Mouse (Mus musculus) heart, postnatal 10 days (tissue): ENCODE data around the gene Omd. TPM values are rescaled to one million over a fixed set of nuclear protein-coding genes. Genes with fewer than 3 reads are reported as not detected.
"Not testable (repeated sequence)": the region's sequence is repeated elsewhere in the genome, so short reads cannot be mapped to it uniquely, and the experiment has no call there.

Experiments used
- DNase-seq, 2 experiments: peaks; one replicate each; pipeline ENCODE4 v3.0.0; 2021
- intact Hi-C: fragments of 180-260 bp; cut with DNase I; formaldehyde crosslinking; loops from one replicate; pipeline ENCODE4 v1.15.1; 2025
- total RNA-seq, 2 experiments: library from RNA; stranded (reverse); gene quantifications; 2 replicates each; pipeline ENCODE4 v1.2.3; 2021

The Omd gene
- 1 to 10 TPM; 1.1 to 1.4 TPM for total RNA-seq

GRCm38 (mm10) chr13:49581541-49582530 is at the start of gene Omd:
TSS of gene Omd (plus strand) at chr13:49582462.
- intact Hi-C loops = no loop called here
- DNase-seq = peak; percentile 25

GRCm38 (mm10) chr13:49536946-49537345 is 45.3 kb upstream of the Omd start:
- no peak for DNase-seq
- intact Hi-C loops = no loop called here

- DNase-seq = no peak
- intact Hi-C loops = no loop called here
These were observed 43.6 kb upstream of the Omd start for GRCm38 (mm10) chr13:49538693-49539092.

- intact Hi-C loops = no loop called here
These were observed 38.0 kb upstream of the Omd start, which contains the start of gene Aspn for GRCm38 (mm10) chr13:49544279-49544678. TSS of gene Aspn (plus strand) at chr13:49544443.

GRCm38 (mm10) chr13:49545646-49546045 is 36.6 kb upstream of the Omd start:
- intact Hi-C loops = loop anchor here (5.0 kb wide), 2 partner anchors 53 to 93 kb away; partner anchors contain the start of gene Tes3-ps
- DNase-seq = peak; percentile 45 to 49

More at GRCm38 (mm10) chr13:49544279-49544678, 38.0 kb upstream of the Omd start, which contains the start of gene Aspn:
- peak in 1 of 2 experiments; percentile 32 for DNase-seq

GRCm38 (mm10) chr13:49546517-49546916 is 35.7 kb upstream of the Omd start:
- intact Hi-C loops = loop anchor here (5.0 kb wide), 2 partner anchors 54 to 94 kb away; partner anchors contain the start of gene Tes3-ps
- DNase-seq = peak; percentile 35 to 46

- no peak for DNase-seq
- intact Hi-C loops = loop anchor here (5.0 kb wide), 2 partner anchors 55 to 95 kb away; partner anchors contain the start of gene Tes3-ps
These were observed 34.6 kb upstream of the Omd start for GRCm38 (mm10) chr13:49547563-49548150.

GRCm38 (mm10) chr13:49549616-49550015 is 32.6 kb upstream of the Omd start:
- no peak for DNase-seq
- intact Hi-C loops = loop anchor here (5.0 kb wide), 2 partner anchors 57 to 97 kb away; partner anchors contain the start of gene Tes3-ps

- DNase-seq = no peak
- intact Hi-C loops = no loop called here
These were observed 27.7 kb upstream of the Omd start for GRCm38 (mm10) chr13:49554519-49554918.

- intact Hi-C loops = no loop called here
- DNase-seq = peak; percentile 60
These were observed 26.1 kb upstream of the Omd start for GRCm38 (mm10) chr13:49556203-49556602.

GRCm38 (mm10) chr13:49556924-49557323 is 25.3 kb upstream of the Omd start:
- no peak for DNase-seq
- intact Hi-C loops = no loop called here

- DNase-seq = peak; percentile 57 to 60
- intact Hi-C loops = loop anchor here (2.0 kb wide), 1 partner anchor 86 kb away; no protein-coding TSS in a partner anchor
These were observed 23.1 kb upstream of the Omd start for GRCm38 (mm10) chr13:49559185-49559584.

- intact Hi-C loops = no loop called here
- DNase-seq = no peak
These were observed 21.4 kb upstream of the Omd start for GRCm38 (mm10) chr13:49560886-49561285.

GRCm38 (mm10) chr13:49564347-49564746 is 17.9 kb upstream of the Omd start:
- intact Hi-C loops = no loop called here
- DNase-seq = no peak

GRCm38 (mm10) chr13:49570371-49570770 is 11.9 kb upstream of the Omd start:
- intact Hi-C loops = no loop called here

GRCm38 (mm10) chr13:49571418-49571817 is 10.8 kb upstream of the Omd start:
- DNase-seq = no peak
- intact Hi-C loops = no loop called here

More at GRCm38 (mm10) chr13:49570371-49570770, 11.9 kb upstream of the Omd start:
- no peak for DNase-seq

- no peak for DNase-seq
- intact Hi-C loops = no loop called here
These were observed 1.6 kb downstream of the Omd start for GRCm38 (mm10) chr13:49583859-49584258.

- intact Hi-C loops = no loop called here
- peak; percentile 31 to 36 for DNase-seq
These were observed 2.2 kb downstream of the Omd start for GRCm38 (mm10) chr13:49584307-49585005.

- no peak for DNase-seq
- intact Hi-C loops = no loop called here
These were observed 3.8 kb downstream of the Omd start for GRCm38 (mm10) chr13:49586062-49586461.

- DNase-seq, intact Hi-C loops: not testable (repeated sequence)
These were observed 20.3 kb downstream of the Omd start for GRCm38 (mm10) chr13:49602541-49602940.
